Mouse (Mus musculus) lung, embryonic 16.5 days (tissue): ENCODE results near the gene Rem1. TPM values are rescaled to one million over a fixed set of nuclear protein-coding genes. Genes with fewer than 3 reads are reported as not detected.
"Not testable (repeated sequence)": the region's sequence is repeated elsewhere in the genome, so short reads cannot be mapped to it uniquely, and the experiment has no call there.

ENCODE experiments used
- ATAC-seq: fragments of 200-750 bp; cut with Nextera tagmentation; 2 replicates; pipeline ENCODE4 v1.8.0; 2017; ENCODE audit warnings: low read depth, mild to moderate bottlenecking, moderate library complexity
- H3K27ac ChIP-seq: fragments of 300-500 bp; sonication (generic); 2 replicates; pipeline ENCODE4 v1.5.1; 2014; ENCODE audit warnings: mild to moderate bottlenecking, control low read depth, low read length
- H3K27me3 ChIP-seq: fragments of 300-500 bp; sonication (generic); 2 replicates; pipeline ENCODE4 v1.6.1; 2014; ENCODE audit warnings: low read depth, low read length, mixed read lengths; ENCODE audit not compliant: control insufficient read depth, insufficient read depth
- H3K36me3 ChIP-seq: fragments of 300-500 bp; sonication (generic); 2 replicates; pipeline ENCODE4 v1.6.1; 2014; ENCODE audit warnings: low read length; ENCODE audit not compliant: control insufficient read depth, insufficient read depth
- H3K4me1 ChIP-seq: fragments of 300-500 bp; sonication (generic); replicated peaks from 2 replicates; pipeline ENCODE4 v1.6.1; 2014; ENCODE audit warnings: low read length, mixed read lengths; ENCODE audit not compliant: control insufficient read depth, insufficient read depth
- H3K4me2 ChIP-seq: fragments of 300-500 bp; sonication (generic); 2 replicates; pipeline ENCODE4 v1.6.1; 2014; ENCODE audit warnings: low read depth, low read length, control low read depth
- H3K4me3 ChIP-seq: fragments of 300-500 bp; sonication (generic); 2 replicates; pipeline ENCODE4 v1.5.1; 2014; ENCODE audit warnings: mild to moderate bottlenecking, low read length, control low read depth
- H3K9ac ChIP-seq: fragments of 300-500 bp; sonication (generic); 2 replicates; pipeline ENCODE4 v1.6.1; 2014; ENCODE audit warnings: low read length, control low read depth
- H3K9me3 ChIP-seq: fragments of 300-500 bp; sonication (generic); 2 replicates; pipeline ENCODE4 v1.6.1; 2016; ENCODE audit warnings: low read length; ENCODE audit not compliant: control insufficient read depth
- WGBS: fragments of 180-500 bp; shearing (Covaris S2); extraction: QIAGEN DNeasy Blood & Tissue Kit; methylation state at CpG from one replicate; pipeline ENCODE4 v1.1.7; 2014; 5-methylcytosine and 5-hydroxymethylcytosine counted together
- polyA plus RNA-seq: library from polyadenylated mRNA; unstranded; fragments of >200 nt; fragmentation: Nextera tagmentation; extraction: Ambion mirVana; gene quantifications from 2 replicates; pipeline ENCODE4 v1.2.1, GENCODE M21; 2015

Gene Rem1
- polyA plus RNA-seq, 1 experiment from 2014 or later: 8.4 TPM

DNA sequence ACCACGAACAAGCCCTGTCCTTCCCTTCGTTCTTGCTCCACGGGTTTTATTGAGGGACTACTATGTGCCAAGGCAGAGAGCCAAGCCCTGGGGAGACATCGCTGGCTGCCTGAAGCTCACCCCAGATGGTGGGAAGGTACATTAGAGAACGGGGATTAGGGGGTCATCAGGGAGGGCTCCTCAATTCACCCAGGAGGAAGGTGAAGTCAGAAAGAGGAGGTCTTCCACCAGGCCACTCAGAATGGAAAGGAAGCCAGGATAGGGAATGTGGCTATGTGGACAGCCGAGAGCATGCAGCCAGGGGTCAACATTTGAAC, 10.2 kb downstream of the Rem1 start:
- peak overlapping the region; percentile 94 for H3K27ac ChIP-seq
- WGBS: 39% methylated on average over 6 of the region's 6 CpGs
- 0 out of 2 replicates have a peak overlapping the region, but pooled peaks have one; percentile 39 for H3K4me2 ChIP-seq
- no peak for ATAC-seq
- H3K36me3 ChIP-seq: no peaks in the 10 kb centered on the region
- peak overlapping the region; percentile 36; the same call in 1 of the 2 replicates for H3K9ac ChIP-seq
- H3K4me1 ChIP-seq: peaks cover 24% of the 10 kb centered on the region
- H3K4me3 ChIP-seq: no peak overlapping the region
- H3K9me3 ChIP-seq: no peaks in the 10 kb centered on the region
- peaks cover 3% of the 10 kb centered on the region; the same call in 1 of the 2 replicates for H3K27me3 ChIP-seq

- Histone ChIP-seq H3K4me2 (no peak overlapping the region), H3K9ac (no peak overlapping the region), H3K4me1 (peaks cover 24% of the 10 kb centered on the region), H3K9me3 (no peaks in the 10 kb centered on the region), H3K4me3 (no peak overlapping the region), H3K27ac (peak overlapping the region; percentile 94), H3K36me3 (no peaks in the 10 kb centered on the region), H3K27me3 (peaks cover 3% of the 10 kb centered on the region; the same call in 1 of the 2 replicates)
- no peak for ATAC-seq
- 79% methylated on average over 4 of the region's 4 CpGs for WGBS
These were observed 10.6 kb downstream of the Rem1 start for GRCm38 (mm10) chr2:152637381-152637780.

DNA sequence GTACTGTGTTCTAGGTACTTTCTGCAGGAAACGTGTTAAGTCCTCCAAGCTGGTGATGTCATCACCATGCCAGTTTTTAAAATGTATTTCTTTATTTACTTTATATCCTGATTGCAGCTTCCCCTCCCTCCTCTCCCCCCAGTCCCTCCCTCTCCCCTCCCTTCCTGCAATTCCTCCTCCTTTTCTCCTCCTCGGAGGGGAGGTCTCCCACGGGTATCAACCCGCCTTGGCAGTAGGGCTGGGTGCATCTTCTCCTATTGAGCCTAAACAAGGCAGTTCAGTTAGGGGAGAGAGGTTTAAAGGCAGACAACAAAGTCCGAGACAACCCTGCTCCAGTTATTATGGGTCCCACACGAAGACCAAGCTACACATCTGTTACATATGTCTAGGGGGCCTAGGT, 12.1 kb downstream of the Rem1 start:
- H3K4me3 ChIP-seq: no peak overlapping the region
- H3K27me3 ChIP-seq: peaks cover 3% of the 10 kb centered on the region; the same call in 1 of the 2 replicates
- no peak overlapping the region for H3K9ac ChIP-seq
- H3K9me3 ChIP-seq: no peaks in the 10 kb centered on the region
- no peak overlapping the region for H3K4me2 ChIP-seq
- ATAC-seq: no peak
- 42% methylated on average over 6 of the region's 6 CpGs for WGBS
- H3K27ac ChIP-seq: peak overlapping the region; percentile 41
- H3K4me1 ChIP-seq: peaks cover 15% of the 10 kb centered on the region
- H3K36me3 ChIP-seq: no peaks in the 10 kb centered on the region

DNA sequence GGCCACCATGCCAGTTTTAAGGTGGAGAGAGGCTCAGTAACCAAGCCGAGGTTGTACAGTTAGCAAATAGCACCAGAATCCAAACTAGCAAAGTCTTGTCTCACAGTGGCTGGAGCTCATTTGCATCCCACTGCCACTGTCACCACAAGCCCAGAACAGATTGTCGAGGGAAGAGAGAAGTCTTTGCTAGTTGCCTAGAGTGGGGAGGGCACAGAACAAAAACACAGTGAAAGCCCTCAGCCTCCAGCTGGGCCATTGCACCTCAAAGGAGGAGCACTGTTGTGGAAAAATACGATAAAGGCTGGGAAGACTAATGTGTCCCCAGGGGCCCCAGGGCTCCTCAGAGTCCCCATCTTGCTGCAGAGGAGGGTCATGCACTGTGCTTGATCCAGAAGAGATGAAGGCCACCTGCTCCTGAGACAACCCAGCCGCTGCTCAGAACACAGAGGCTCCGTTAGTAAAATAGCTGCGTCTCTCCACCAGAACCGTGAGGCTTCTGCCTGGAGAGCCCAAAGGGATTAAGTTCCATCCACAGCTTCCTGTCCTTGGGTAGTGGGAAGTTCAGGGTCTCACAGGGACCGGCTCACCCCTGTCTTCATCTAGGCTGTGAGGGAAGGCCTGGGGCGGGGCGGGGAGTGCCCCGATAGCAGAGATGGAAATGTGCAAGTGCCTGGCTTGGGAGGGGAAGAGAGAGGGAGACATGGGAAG, 12.8 kb downstream of the Rem1 start:
- peak; percentile 4; the same call in 1 of the 2 replicates for ATAC-seq
- Histone ChIP-seq H3K36me3 (no peaks in the 10 kb centered on the region), H3K9me3 (no peaks in the 10 kb centered on the region), H3K4me2 (no peak overlapping the region), H3K9ac (peak overlapping the region; percentile 13; the same call in 1 of the 2 replicates), H3K4me1 (peaks cover 15% of the 10 kb centered on the region), H3K27me3 (peaks cover under 1% of the 10 kb centered on the region; the same call in 1 of the 2 replicates), H3K27ac (peak overlapping the region; percentile 41), H3K4me3 (no peak overlapping the region)
- 22% methylated on average over 11 of the region's 11 CpGs for WGBS

DNA sequence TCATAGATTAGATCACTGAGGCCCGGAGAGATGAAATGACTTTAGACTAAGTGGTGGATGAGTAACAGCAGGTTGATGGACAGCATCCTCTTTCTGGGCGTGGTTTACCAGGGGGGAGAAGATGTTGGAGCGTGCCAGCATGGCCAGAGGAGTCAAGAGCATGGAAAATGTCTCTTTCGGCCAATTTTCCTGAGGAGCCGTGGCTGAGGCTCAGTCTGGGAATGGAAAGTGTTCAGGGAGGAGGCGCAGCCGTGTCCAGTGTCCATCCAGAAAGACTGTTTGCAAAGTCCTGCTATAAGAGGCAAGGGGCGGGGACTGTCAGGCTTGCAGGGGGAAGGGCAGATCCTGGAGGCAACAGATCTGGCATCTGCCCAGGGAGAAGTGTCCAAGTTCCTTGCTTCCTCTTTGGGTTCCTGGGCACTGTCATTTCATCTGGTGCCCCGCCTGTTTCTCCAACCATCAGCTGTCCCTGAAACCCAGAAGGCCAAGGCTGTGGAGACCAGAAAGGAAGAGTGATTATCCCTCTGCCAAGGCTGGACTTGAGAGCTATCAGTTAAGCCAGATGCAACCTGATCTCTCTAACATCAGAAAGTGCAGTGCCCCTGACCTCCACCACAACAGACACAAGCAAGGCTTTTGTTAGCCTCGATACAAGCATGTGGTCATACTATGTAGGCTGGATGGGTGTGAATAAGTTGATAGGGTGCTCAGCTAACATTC, 26.3 kb downstream of the Rem1 start:
- H3K4me1 ChIP-seq: peaks cover 8% of the 10 kb centered on the region
- no peaks in the 10 kb centered on the region for H3K27me3 ChIP-seq
- H3K4me2 ChIP-seq: no peak overlapping the region
- 35% methylated on average over 10 of the region's 10 CpGs for WGBS
- no peaks in the 10 kb centered on the region for H3K36me3 ChIP-seq
- no peak overlapping the region; the same call in 1 of the 2 replicates for H3K9ac ChIP-seq
- H3K9me3 ChIP-seq: no peaks in the 10 kb centered on the region
- H3K4me3 ChIP-seq: no peak overlapping the region
- 0 out of 2 replicates have a peak overlapping the region, but pooled peaks have one; percentile 6 for H3K27ac ChIP-seq
- ATAC-seq: peak; percentile 90

GRCm38 (mm10) chr2:152653874-152654715, 27.3 kb downstream of the Rem1 start:
- no peaks in the 10 kb centered on the region for H3K9me3 ChIP-seq
- 31% methylated on average over 14 of the region's 14 CpGs for WGBS
- no peak for ATAC-seq
- H3K4me3 ChIP-seq: no peak overlapping the region
- no peaks in the 10 kb centered on the region for H3K36me3 ChIP-seq
- no peak overlapping the region for H3K27ac ChIP-seq
- H3K4me1 ChIP-seq: peaks cover 8% of the 10 kb centered on the region; the same call in 1 of the 2 replicates
- no peak overlapping the region for H3K4me2 ChIP-seq
- no peak overlapping the region for H3K9ac ChIP-seq
- H3K27me3 ChIP-seq: no peaks in the 10 kb centered on the region

DNA sequence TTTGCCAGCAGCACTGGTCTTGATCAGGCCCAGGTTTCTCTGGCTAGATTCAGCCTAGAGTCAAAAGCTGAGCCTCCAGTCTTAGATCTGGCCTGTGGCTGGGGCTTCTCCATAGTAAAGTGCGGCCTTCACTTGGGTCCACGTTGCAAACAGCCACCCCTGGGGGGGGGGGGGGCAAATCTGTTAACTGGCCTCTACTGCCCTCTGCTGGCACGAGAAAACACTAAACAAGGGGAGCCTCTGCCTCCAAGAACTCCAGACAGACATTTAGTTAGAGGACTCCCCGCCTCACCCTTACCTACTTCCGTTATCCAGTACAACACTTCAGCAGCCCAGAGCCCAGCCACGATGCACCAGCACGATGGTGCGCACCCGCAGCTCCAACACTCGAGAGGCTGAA, 30.6 kb downstream of the Rem1 start:
- H3K27ac ChIP-seq: no peak overlapping the region

DNA sequence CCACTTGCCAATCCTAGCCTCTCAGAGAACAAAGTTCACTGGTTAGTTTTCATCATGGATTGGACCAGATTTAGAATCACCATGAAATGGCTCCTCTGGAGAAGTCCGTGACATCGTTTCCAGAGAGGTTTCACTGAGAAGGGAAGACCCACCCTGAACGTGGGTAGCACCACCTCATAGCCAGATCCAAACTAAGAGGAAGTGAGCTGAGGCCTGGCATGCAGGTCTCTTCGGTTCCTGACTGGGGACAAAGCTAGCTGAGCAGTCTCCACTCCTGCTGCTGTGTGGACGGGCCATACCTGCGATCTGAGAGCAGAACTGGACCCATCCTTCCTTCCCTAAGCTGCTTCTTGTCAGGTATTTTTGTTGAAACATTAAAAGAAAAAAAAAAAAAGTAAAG, 34.4 kb downstream of the Rem1 start:
- Histone ChIP-seq H3K9ac (no peak overlapping the region), H3K4me1 (no peaks in the 10 kb centered on the region), H3K4me3 (no peak overlapping the region), H3K27me3 (no peaks in the 10 kb centered on the region), H3K9me3 (no peaks in the 10 kb centered on the region), H3K4me2 (no peak overlapping the region), H3K27ac (no peak overlapping the region), H3K36me3 (no peaks in the 10 kb centered on the region)
- ATAC-seq: no peak
- 76% methylated on average over 6 of the region's 6 CpGs for WGBS

More for the DNA sequence above, 30.6 kb downstream of the Rem1 start:
- Histone ChIP-seq H3K36me3 (no peaks in the 10 kb centered on the region), H3K9me3 (no peaks in the 10 kb centered on the region), H3K4me3 (no peak overlapping the region), H3K9ac (no peak overlapping the region), H3K27me3 (no peaks in the 10 kb centered on the region), H3K4me2 (no peak overlapping the region), H3K4me1 (peaks cover 8% of the 10 kb centered on the region; the same call in 1 of the 2 replicates)
- 52% methylated on average over 10 of the region's 10 CpGs for WGBS
- no peak for ATAC-seq

DNA sequence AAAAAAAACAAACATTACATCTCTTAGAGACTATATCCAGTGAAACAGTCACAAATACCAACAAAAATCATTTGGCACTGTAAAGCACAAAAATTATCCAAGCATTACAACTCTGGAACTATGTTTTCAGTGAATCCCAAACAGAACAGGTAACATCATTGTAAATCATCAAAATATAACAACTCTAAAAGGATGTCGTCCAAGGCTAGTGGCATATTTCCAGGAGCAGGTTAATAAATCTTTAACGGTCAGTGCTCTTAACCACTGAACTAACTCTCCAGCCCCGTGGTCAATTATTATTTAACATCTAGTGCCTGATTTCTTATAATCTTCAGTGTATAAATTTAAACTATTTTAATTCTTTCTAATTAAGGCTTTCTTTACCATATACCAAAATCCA, 39.4 kb downstream of the Rem1 start:
- H3K4me1 ChIP-seq, H3K9me3 ChIP-seq, H3K4me3 ChIP-seq, H3K4me2 ChIP-seq, H3K36me3 ChIP-seq, ATAC-seq, H3K9ac ChIP-seq, H3K27ac ChIP-seq, H3K27me3 ChIP-seq: not testable (repeated sequence)
- WGBS: 56% methylated on average over 3 of the region's 3 CpGs
